Mouse (Mus musculus) liver, embryonic 11.5 days (tissue): Measurements from ENCODE around the gene Gins2. TPM values are rescaled to one million over a fixed set of nuclear protein-coding genes. Genes with fewer than 3 reads are reported as not detected.

Source experiments
- ATAC-seq: fragments of 200-750 bp; cut with Nextera tagmentation; replicated peaks from 2 replicates; pipeline ENCODE4 v1.8.0; 2017; ENCODE audit warnings: moderate number of reproducible peaks, mild to moderate bottlenecking, moderate TSS enrichment, moderate library complexity; ENCODE audit not compliant: low FRiP score
- DNase-seq: peaks from one replicate; pipeline ENCODE4 v3.0.0-alpha.2; 2017; ENCODE audit warnings: low spot score
- H3K27ac ChIP-seq: fragments of 300-500 bp; sonication (generic); 2 replicates; pipeline ENCODE4 v1.5.1; 2014; ENCODE audit warnings: mild to moderate bottlenecking, low read depth, low read length, control low read depth
- H3K27me3 ChIP-seq: fragments of 300-500 bp; sonication (generic); replicated peaks from 2 replicates; pipeline ENCODE4 v1.6.1; 2014; ENCODE audit warnings: low read length, mixed read lengths; ENCODE audit not compliant: control insufficient read depth, insufficient read depth
- H3K36me3 ChIP-seq: fragments of 300-500 bp; sonication (generic); 2 replicates; pipeline ENCODE4 v1.6.1; 2014; ENCODE audit warnings: mild to moderate bottlenecking, low read length, moderate library complexity, mixed read lengths; ENCODE audit not compliant: control insufficient read depth, insufficient read depth
- H3K4me1 ChIP-seq: fragments of 300-500 bp; sonication (generic); replicated peaks from 2 replicates; pipeline ENCODE4 v1.6.1; 2014; ENCODE audit warnings: low read length, mixed read lengths; ENCODE audit not compliant: control insufficient read depth, insufficient read depth
- H3K4me2 ChIP-seq: fragments of 300-500 bp; sonication (generic); 2 replicates; pipeline ENCODE4 v1.6.1; 2014; ENCODE audit warnings: mild to moderate bottlenecking, control low read depth, moderate library complexity
- H3K4me3 ChIP-seq: fragments of 300-500 bp; sonication (generic); 2 replicates; pipeline ENCODE4 v1.5.1; 2014; ENCODE audit warnings: low read depth, low read length, control low read depth
- H3K9ac ChIP-seq: fragments of 300-500 bp; sonication (generic); 2 replicates; pipeline ENCODE4 v1.6.1; 2014; ENCODE audit warnings: low read depth, low read length, control low read depth
- H3K9me3 ChIP-seq: fragments of 300-500 bp; sonication (generic); 2 replicates; pipeline ENCODE4 v1.6.1; 2016; ENCODE audit warnings: low read length, inconsistent platforms, mixed read lengths; ENCODE audit not compliant: control insufficient read depth
- WGBS: fragments of 180-500 bp; shearing (Covaris S2); extraction: QIAGEN DNeasy Blood & Tissue Kit; methylation state at CpG from one replicate; pipeline ENCODE4 v1.1.7; 2014; 5-methylcytosine and 5-hydroxymethylcytosine counted together
- polyA plus RNA-seq: library from polyadenylated mRNA; unstranded; fragments of >200 nt; fragmentation: Nextera tagmentation; extraction: Ambion mirVana; gene quantifications from 2 replicates; pipeline ENCODE4 v1.2.1, GENCODE M21; 2014

Gins2 gene
- polyA plus RNA-seq, 1 experiment from 2014 or later: 125 TPM

- peak overlapping the region; percentile 36 for H3K4me2 ChIP-seq
- H3K36me3 ChIP-seq: peaks cover 12% of the 10 kb centered on the region
- H3K27ac ChIP-seq: no peak overlapping the region
- no peaks in the 10 kb centered on the region for H3K27me3 ChIP-seq
- DNase-seq (no peak), ATAC-seq (no peak)
- peaks cover 79% of the 10 kb centered on the region for H3K4me1 ChIP-seq
- 45% methylated on average over 11 of the region's 11 CpGs for WGBS
- H3K9ac ChIP-seq: no peak overlapping the region
- no peaks in the 10 kb centered on the region for H3K9me3 ChIP-seq
- no peak overlapping the region for H3K4me3 ChIP-seq
Measured at GRCm38 (mm10) chr8:120549922-120550321, 39.2 kb downstream of the Gins2 start.

GRCm38 (mm10) chr8:120549321-120549921, 39.7 kb downstream of the Gins2 start:
- Histone ChIP-seq H3K27me3 (no peaks in the 10 kb centered on the region), H3K4me3 (no peak overlapping the region), H3K27ac (0 out of 2 replicates have a peak overlapping the region, but pooled peaks have one; percentile 16), H3K4me2 (peak overlapping the region; percentile 36), H3K36me3 (peaks cover 8% of the 10 kb centered on the region), H3K9ac (no peak overlapping the region), H3K4me1 (peaks cover 79% of the 10 kb centered on the region), H3K9me3 (no peaks in the 10 kb centered on the region)
- DNase-seq: no peak
- WGBS: 40% methylated on average over 25 of the region's 25 CpGs
- ATAC-seq: no peak; the same call in 1 of the 2 replicates

- Histone ChIP-seq H3K4me1 (peaks cover 79% of the 10 kb centered on the region), H3K36me3 (peaks cover 2% of the 10 kb centered on the region; the same call in 1 of the 2 replicates), H3K27me3 (no peaks in the 10 kb centered on the region), H3K4me3 (no peak overlapping the region), H3K9me3 (no peaks in the 10 kb centered on the region), H3K9ac (no peak overlapping the region), H3K4me2 (no peak overlapping the region), H3K27ac (no peak overlapping the region)
- DNase-seq (no peak), ATAC-seq (no peak)
- 72% methylated on average over 16 of the region's 16 CpGs for WGBS
Measured at GRCm38 (mm10) chr8:120548313-120548761, 40.8 kb downstream of the Gins2 start.

GRCm38 (mm10) chr8:120547562-120547961, 41.5 kb downstream of the Gins2 start:
- Histone ChIP-seq H3K9ac (no peak overlapping the region), H3K27ac (no peak overlapping the region)

GRCm38 (mm10) chr8:120544155-120544554, 44.9 kb downstream of the Gins2 start:
- no peak overlapping the region for H3K27ac ChIP-seq
- no peak overlapping the region for H3K4me3 ChIP-seq
- no peak overlapping the region for H3K4me2 ChIP-seq
- no peaks in the 10 kb centered on the region for H3K27me3 ChIP-seq
- peaks cover 91% of the 10 kb centered on the region for H3K4me1 ChIP-seq
- H3K9me3 ChIP-seq: no peaks in the 10 kb centered on the region
- DNase-seq (no peak), ATAC-seq (no peak)
- H3K9ac ChIP-seq: no peak overlapping the region
- H3K36me3 ChIP-seq: no peaks in the 10 kb centered on the region; the same call in 1 of the 2 replicates
- WGBS: 78% methylated on average over 5 of the region's 5 CpGs

More at GRCm38 (mm10) chr8:120547562-120547961, 41.5 kb downstream of the Gins2 start:
- H3K4me3 ChIP-seq: no peak overlapping the region
- no peaks in the 10 kb centered on the region for H3K9me3 ChIP-seq
- peaks cover 84% of the 10 kb centered on the region for H3K4me1 ChIP-seq
- no peaks in the 10 kb centered on the region; the same call in 1 of the 2 replicates for H3K36me3 ChIP-seq
- H3K27me3 ChIP-seq: no peaks in the 10 kb centered on the region
- ATAC-seq: no peak
- H3K4me2 ChIP-seq: no peak overlapping the region
- WGBS: 70% methylated on average over 9 of the region's 9 CpGs
- DNase-seq: no peak

GRCm38 (mm10) chr8:120543416-120544055, 45.6 kb downstream of the Gins2 start:
- Histone ChIP-seq H3K4me3 (no peak overlapping the region), H3K9me3 (no peaks in the 10 kb centered on the region), H3K27ac (peak overlapping the region; percentile 2; the same call in 1 of the 2 replicates), H3K9ac (peak overlapping the region; percentile 12; the same call in 1 of the 2 replicates), H3K4me1 (peaks cover 93% of the 10 kb centered on the region), H3K36me3 (no peaks in the 10 kb centered on the region; the same call in 1 of the 2 replicates), H3K4me2 (peak overlapping the region; percentile 37), H3K27me3 (no peaks in the 10 kb centered on the region)
- no peak for ATAC-seq
- DNase-seq: no peak
- 69% methylated on average over 8 of the region's 8 CpGs for WGBS

GRCm38 (mm10) chr8:120542995-120543394, 46.1 kb downstream of the Gins2 start:
- Histone ChIP-seq H3K4me2 (peak overlapping the region; percentile 37), H3K4me3 (no peak overlapping the region), H3K36me3 (no peaks in the 10 kb centered on the region; the same call in 1 of the 2 replicates), H3K9me3 (no peaks in the 10 kb centered on the region), H3K27me3 (no peaks in the 10 kb centered on the region), H3K9ac (no peak overlapping the region), H3K27ac (peak overlapping the region; percentile 2; the same call in 1 of the 2 replicates), H3K4me1 (peaks cover 92% of the 10 kb centered on the region)
- 48% methylated on average over 13 of the region's 13 CpGs for WGBS
- ATAC-seq: no peak
- no peak for DNase-seq

GRCm38 (mm10) chr8:120539775-120540625, 49.1 kb downstream of the Gins2 start:
- DNase-seq (peak; percentile 61), ATAC-seq (peak; percentile 77)
- H3K36me3 ChIP-seq: no peaks in the 10 kb centered on the region
- H3K27me3 ChIP-seq: no peaks in the 10 kb centered on the region
- peaks cover 87% of the 10 kb centered on the region for H3K4me1 ChIP-seq
- H3K27ac ChIP-seq: peak overlapping the region; percentile 93
- 9% methylated on average over 23 of the region's 23 CpGs for WGBS
- no peaks in the 10 kb centered on the region for H3K9me3 ChIP-seq
- H3K4me3 ChIP-seq: peak overlapping the region; percentile 81
- H3K9ac ChIP-seq: peak overlapping the region; percentile 89
- peak overlapping the region; percentile 100 for H3K4me2 ChIP-seq
